Mouse (Mus musculus) liver, embryonic 14.5 days (tissue): ENCODE results near the gene Ssx2ip.

ENCODE experiments used
- CTCF ChIP-seq: IDR thresholded peaks from 2 replicates; pipeline ENCODE4 v1.5.1; 2016; ENCODE audit warnings: antibody characterized with exemption, low read depth, control low read depth
- EP300 ChIP-seq: IDR thresholded peaks from 2 replicates; pipeline ENCODE4 v1.6.1; 2016; ENCODE audit warnings: antibody characterized with exemption, low read depth

GRCm38 (mm10) chr3:146419992-146420537 is 15.6 kb downstream of the Ssx2ip start:
- TF ChIP-seq EP300 (no peak), CTCF (no peak)
